Mouse (Mus musculus) T-cell, adult 2 months (primary cell): ENCODE data around the gene Antxr1.

ENCODE experiments used
- DNase-seq: peaks from one replicate; pipeline ENCODE4 v3.0.0; 2022; ENCODE audit warnings: low spot score

Gene Antxr1

DNA sequence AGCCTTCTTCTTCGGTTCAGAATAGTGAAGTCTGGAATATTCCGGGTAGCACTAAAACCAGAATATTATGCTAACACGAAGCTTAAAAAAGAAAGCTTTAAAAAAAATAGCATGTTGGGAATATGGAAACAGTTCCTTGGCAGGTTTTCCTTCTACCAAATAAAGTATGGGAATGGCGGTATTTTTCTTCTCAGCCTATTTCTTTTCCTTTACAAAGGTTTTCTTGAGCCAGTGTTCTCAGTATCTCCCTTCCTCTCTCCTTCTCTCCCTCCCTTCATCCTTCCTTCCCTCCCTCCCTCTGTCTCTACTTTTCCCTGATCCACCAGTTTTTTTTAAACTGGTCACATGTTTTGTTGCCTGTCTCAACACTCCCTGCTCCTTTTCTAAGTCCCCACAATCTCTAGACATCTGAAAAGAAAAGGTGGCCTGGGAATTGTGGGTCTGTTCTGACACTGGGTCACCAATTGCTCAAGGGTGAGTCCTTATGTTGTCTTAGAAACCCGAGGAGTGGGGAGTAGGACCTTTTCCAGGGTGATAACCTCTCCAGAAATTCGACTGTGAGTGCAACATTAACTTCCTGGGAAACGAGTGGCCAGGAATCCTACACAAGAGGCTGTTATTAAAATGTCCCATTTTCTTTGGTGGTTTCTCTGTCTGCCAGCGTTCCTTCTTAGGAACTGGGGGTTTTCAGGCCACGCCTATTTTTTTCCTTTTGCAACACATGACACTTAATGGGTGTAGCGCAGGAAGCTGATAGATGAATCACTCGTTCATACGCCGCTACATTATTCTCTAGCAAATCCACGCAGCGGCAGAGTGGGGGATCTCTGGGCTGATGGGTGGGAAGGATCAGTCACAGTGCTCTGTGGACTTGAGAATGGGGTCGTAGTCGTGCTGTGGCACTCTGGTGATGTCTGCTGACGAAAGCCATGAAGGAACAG is 42.4 kb downstream of the Antxr1 start:
- no peak for DNase-seq

DNA sequence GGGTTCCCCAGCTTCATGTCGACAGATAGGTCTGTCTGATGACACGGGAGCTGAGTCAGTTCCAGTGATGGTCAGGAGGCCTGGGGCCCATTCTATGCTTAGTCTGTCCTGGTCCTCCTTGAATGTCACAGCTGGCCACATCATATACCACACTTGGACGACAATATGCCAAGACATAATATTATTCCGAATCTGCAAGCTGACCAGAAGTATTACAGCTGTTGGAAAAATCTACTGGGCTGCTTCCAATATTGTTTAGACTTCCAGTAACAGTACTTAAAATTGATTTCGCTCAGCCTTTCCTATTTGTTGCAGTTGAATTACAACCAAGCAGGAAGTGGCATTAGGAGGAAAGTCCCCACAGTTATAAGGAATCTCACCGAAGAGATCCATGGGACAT is 48.4 kb downstream of the Antxr1 start:
- DNase-seq, result no peak

DNA sequence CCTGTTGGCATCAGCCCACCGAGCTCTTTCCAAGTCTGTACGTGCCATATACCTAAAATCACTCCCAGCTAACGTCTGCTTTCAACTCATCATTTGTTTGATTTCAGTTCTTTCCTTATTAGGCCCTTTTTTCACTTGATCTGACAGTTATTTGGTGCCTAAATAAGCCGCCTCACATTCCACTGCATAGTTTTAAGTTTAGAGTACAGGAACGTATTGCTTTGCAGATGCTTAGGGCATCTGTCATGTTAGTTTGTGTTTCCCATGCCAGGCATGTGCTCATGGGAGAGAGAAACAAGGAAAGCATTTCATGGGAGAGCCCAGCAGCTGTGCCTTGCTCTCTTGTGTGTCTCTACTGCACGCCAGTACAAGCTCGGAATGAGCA is 50.3 kb downstream of the Antxr1 start:
- no peak for DNase-seq

DNA sequence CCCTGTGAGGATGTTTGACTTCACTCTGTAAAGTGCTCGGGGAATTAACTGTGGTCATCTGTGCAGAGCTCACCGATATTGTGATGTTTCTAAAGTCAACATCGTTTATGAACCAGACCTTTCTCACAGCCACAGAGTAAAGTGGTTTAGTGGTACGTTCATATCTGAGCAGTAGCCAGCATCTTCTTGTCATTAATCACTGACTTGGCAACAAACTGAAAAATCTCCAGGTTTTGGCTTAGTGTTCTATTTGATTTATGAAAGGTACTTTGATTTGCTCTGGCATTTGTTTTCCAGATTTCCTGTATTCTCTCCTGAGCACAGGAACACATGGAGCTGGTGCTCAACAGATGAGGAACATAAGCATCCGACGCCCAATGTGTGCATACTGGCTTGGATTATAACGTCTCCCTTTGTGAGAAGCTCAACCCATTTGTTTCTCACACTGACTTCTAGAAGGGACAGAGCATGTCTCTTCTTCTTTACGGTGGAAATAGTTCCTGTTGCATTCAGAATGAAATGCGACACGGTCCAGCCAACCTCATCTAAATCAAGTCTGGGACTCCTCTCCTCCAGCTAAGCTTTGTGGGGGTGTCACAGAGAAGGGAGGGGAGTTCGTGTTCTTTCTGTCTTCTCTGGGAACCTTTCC is 50.8 kb downstream of the Antxr1 start:
- DNase-seq, result no peak

DNA sequence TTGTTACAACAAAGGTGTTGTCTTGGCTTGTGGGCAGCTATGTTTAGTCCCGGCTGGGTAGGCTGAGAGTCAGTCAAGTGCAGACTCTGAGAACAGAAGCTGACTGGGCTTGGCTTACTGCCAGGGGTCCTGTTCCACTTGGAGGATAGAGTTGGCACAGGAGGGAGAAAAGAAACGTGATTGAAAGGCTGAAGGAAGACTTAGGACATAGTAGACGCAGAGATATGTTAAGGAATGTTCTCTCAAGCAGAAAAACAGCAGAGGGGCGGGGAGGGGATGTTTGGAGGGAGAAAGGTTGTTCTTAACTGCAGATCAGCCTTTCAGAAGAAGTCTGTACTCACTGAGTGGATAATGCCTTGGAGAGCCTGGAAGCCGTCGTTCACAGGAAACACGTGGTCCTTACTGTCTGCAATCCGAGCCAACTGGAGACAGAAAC is 53.3 kb downstream of the Antxr1 start:
- DNase-seq, result no peak

DNA sequence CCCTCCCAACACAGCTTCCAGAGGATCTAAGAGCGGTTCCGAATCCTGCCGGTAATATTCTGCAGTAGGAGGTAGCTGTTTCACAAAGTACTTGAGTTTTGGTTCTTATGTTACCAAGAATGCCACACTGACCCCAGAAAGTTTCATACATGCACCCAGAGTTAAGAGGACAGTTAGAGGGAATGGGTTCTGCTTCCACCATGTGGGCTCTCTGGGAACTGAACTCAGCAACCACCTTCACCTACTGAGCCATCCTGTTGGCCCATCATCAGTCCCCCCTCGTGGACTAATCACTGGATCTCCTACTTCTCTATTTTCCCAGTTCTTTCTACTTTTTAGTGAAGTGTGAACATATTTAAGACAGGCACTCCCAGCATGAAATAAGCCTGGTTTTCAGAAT is 53.9 kb downstream of the Antxr1 start:
- DNase-seq, result no peak

DNA sequence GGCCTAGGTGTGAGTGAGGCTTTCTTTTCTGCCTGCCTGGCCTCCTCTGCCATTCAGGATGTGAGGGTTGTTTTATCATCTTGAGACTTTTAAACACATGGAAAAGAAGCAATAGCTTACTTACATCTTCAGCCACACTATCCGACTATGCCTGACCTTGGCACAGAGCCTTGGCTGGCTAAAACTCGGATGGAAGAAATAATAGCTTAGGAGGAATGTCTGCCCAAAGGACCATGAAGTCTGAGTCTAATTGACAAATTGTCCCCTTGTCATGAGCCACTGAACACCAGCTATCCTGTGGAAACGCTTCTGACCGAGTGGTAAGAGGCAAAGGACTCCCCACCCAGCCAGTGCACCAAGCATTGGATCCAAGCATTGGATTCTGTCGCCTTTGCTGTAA is 57.5 kb downstream of the Antxr1 start:
- no peak for DNase-seq

DNA sequence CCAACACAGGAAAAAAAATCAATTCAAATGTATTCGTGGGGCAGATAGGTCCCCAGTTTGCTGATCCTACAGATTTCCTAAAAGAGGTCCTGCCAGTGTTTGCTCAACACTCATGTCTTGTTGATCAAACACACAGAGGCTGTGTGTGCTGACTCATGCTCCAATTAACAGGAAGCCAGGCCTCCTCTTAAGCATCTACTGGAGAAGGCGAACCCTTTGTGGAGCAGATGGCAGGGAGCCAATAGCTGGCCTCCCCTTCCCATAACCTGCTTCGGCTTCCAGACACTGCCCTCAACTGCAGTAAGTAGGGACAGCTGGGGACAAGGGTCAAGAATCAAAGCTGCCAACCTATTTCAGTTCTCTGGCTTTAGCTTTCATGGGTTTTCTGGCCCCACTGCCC is 58.1 kb downstream of the Antxr1 start:
- DNase-seq, result no peak

DNA sequence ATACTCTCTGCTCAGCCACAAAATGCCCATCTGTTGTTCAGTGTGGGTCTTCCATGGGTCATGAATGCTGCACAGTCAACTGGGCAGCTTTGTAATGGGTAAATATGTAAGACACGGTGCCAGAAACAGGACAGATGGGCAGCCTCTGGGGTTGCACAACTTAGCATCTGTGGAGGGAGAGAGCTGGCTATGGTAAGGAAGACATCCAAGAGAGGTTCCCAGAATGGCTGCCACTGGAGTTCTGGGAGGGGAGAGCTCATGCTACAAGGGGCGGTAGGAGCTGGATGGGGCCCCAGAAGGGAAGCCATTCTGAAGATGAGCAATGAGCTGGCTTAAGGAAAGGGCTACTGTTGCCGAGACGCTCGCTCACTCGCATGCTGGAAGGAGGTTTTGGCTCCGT is 58.7 kb downstream of the Antxr1 start:
- no peak for DNase-seq

DNA sequence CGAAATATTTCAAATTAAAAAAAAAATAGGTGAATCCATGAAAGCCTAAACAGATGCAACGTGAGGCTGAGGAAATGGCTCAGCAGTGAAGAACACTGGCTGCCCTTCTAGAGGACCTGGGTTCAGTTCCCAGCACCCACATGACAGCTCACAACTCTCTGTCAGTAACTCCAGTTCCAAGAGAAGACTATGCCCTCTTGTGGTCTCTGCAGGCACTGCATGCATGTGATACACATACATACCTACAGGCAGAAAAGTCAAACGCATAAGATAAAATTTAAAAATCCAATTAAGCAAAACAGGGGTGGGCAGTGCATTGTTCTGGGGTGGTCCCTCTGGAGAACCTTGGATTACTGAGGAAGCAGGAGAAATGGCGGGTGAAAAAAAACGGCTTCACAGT is 60.8 kb downstream of the Antxr1 start:
- peak; percentile 6 for DNase-seq

DNA sequence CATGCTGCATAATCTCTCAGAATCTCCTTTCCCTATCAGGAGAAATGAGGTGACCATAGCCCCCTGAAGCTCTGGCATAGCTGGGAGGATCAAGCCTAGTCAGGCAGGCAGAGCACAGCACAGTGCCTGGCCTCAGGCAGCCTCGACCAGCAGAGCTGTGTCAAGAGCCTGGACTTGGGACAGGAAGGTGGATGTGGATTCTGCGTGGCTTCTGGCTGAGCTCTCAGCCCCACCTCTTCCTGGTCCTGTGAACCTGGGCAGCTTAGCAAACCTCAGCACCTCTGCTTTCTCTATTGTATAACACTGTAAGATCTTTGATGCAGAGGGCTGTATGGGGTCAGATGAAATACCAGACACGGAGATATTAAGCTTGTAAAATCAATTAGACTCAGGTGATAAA is 61.8 kb downstream of the Antxr1 start:
- DNase-seq, result no peak

DNA sequence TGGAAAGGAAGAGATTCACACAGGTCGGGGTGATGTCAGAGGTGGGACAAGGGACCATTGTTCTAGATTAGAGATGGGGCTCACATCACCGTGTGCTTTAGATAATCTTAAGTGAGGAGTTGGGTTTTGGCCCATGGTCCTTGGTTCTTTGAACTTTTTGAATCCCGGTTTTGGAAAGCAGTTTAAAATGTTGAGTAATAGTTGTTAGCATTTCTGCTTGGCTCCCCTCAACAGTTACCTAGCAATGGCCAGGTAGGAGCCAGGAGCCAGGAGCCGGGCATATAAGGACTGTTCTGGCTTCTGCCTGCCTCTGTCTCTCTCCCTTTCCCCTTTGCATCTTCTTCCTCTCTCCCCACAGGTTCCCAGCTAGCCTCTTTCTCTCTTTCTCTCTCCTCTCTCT is 62.5 kb downstream of the Antxr1 start:
- no peak for DNase-seq

DNA sequence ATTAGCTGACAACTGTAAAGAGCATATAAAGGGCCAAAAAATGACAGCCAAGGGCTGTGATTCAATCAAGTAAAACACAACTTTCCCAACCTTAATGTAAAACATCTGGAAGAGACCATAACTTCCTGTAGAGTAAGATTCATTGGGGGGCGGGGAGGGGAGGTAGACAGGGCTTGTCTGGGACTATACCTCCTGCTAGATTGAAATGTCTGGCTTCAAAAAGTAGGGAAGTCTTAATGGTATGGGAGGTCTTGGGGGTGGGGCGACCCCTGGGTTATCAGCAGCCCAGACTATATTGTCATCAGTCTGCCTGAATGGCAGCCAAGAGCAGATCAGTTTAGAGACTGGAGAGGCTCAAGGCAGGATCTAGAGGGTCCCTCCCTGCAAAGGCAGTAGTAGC is 63.4 kb downstream of the Antxr1 start:
- DNase-seq, result no peak

DNA sequence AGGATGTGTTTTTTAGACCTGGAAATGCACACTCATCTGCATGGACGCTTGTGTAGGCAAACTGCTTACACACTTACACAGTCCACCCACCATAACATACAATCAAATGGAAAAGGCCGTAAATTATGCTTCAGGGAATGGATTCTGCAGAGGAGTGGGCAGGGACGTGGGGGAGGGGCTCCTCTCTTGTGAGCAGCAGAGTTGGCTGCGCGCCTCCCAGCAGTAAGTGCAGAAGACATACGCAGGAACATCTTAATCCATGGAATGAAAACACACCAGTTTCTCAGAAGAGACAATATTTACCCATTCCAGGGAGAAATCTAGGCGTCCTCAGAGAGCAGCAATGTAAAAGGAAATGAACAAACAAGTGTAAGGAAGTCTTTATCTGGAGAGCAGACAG is 65.2 kb downstream of the Antxr1 start:
- DNase-seq, result no peak

DNA sequence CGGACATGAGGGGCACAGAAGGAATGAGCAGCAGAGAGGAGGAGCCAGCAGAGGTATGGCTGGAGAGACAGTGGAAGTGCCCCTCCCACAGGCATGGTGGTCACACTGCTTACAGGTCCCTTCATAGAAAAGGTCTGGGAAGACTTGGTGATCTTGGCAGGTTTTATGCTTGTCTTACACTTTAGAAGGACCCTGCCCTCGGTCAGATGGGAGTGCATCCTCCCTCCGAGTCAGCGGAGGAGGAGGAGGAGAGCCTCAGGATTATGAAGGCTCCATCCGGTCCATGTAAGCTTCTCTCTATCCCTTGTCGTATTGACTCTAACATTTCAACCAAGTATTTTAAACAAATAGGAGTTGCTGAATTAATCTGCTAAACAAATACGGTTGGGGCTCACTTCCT is 65.7 kb downstream of the Antxr1 start:
- DNase-seq, result no peak

DNA sequence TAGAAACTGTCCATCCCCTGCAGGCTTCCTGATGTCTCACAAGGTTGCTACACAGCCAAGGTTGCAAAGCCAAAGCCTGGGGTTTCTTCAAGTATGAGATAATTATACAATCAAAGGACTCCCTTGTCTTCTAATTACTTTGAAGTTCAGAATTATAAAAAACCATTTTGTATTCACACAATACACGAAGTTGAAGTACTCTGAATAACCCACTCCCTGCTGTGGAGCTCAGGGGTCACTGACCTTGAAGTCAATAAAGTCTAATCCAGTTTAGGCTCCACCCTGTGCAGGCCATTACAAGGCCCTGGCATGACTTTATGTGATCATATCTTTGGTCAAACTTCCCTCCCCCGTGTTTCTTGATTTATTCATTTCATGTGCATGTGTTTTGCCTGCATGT is 73.0 kb downstream of the Antxr1 start:
- no peak for DNase-seq

DNA sequence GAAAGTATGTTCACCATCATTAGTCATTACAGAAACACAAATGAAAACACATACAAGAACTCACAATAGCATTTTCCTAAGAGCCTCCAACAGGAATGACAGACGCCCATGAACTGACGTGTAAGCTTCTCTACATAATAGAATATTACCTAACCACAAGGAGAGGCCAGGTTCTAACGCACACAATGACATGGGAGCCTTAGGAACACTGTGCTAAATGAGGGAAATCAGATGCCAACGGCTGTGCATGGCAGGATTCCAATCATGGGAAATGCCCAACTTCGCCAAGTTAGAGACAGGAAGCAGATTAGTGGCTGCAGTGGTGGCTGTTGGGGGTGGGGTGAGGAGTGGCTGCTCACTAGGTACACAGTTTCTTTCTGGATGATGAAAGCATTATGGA is 76.6 kb downstream of the Antxr1 start:
- no peak for DNase-seq

DNA sequence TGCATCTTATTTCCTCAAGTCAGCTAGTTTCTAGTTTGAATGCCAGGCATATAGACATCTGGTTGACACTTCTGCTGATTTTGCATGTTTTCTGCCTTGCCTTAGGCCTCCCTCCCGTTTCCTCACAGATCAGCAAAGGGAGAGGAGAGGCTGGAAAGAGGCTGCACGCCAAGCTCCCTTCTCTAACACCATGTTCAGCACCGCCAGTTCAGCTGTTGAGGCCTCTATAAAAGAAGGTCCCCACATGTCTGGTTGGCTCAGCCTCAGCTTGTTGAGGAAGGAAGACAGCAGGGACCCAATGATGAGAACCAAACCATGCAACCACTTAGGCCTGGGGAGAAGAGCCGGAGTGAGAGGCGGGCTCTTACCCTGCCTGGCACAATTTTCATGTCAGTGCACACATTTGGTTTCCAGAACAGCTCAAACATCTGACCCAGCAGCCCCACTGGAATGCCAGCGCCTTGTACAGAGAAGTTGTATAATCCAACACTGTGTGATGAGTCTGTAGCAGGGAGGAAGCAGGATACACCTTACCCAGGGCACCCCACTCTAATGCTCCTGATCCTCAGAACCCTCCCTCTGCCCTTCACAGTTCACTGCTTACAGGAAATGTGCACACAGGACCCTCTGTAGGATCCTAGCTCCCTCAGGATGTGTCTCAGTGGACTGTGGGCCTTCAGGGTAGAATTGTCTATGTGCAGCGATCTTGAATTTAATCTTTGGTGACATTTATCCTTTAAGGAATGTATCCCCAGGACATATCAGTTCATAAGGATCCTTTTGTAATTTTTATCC is 77.4 kb downstream of the Antxr1 start:
- DNase-seq, result no peak

DNA sequence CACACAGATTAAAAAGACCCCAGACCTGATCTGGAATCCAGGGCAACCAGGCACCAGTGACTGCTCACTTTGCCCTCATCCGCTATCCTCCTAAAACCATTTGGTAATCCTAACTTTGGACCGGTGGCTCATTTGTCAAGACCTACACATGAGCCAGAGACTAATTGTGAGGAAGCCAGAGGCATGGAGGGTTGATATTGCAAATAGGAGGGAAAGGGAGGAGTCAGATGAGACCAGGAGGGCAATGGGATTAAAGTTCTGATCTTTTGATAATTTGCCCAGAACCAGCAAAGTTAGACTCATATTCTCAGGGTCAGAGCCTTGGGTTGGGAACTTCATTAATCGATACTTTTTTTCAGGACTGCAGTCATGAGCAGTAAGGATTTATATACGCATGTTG is 78.2 kb downstream of the Antxr1 start:
- DNase-seq, result no peak

DNA sequence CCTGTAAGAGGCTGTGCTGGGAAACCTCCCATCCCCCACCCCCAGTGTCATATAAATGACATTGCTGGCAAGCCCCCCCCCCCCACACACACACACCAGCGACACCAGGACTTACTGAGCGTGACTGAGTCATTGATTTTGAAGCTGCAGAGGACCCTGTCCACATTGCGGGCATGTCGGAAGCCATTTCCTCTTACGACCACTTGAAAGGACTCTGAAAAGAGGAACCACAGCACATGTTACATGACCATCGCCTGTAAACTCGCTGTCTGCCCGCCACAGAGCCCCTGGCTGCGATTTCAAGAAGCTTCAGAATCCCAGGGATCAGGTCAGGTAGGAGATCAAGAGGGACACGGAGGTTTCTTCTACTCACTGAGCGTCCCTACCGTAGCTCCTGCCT is 80.0 kb downstream of the Antxr1 start:
- DNase-seq, result no peak

DNA sequence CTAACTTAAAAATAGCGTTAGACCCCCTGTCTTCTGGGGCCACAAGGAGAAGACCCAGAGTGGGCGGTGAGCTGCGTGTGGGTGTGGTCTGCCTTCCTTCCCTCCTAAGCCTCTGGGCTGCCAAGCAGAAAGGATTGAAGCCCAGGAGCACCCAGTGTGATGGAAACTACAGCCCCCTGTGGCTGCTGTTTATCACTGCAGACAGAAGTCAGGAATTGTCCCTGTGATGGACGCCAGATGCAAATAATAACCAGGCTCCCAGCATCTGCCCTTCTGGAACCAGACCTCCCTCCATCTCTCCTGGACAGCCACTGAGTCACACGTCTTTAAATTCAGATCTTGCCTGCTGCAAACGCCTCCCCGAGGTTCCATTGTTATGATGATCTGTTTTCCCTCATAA is 80.9 kb downstream of the Antxr1 start:
- DNase-seq, result no peak

DNA sequence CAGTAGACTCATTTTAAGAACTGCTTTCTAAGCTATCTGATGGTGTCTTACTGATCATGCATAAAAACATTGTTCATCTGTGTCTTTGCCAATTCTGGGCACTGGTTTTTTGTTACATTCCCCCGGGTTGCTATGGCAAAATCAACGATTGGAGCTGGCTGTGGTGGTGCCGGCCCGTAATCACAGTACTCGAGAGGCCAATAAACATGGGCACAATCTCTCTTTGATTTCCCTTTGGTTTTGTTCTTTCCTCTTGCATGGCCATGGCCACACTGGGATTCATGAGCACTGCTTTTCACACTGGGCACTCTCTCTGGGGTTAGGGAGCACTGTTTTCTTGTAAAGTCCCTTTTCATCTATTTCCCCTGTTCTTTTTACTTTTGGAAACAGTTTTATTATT is 83.9 kb downstream of the Antxr1 start:
- DNase-seq, result no peak

DNA sequence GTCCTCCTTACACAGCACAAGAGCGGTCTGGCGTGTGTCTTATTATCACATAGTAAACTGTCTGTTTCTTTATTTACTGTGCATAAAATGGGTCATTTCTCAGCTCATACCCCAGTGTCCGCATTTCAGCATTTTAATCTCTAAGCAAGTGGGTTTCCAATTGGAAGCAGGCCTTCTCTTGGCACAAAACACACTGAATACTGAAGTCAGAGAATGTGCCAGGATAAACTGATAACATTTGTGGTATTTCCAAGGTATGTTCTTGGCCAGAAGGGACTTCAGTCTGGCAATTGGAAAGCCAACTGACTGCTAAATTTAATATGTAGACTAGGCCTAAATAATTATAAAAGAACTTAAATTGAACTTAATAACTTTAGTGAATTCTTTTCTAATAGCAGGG is 84.9 kb downstream of the Antxr1 start:
- DNase-seq, result no peak
